Mouse (Mus musculus) liver, postnatal 0 days (tissue): ENCODE data around the gene Dgcr2. TPM values are rescaled to one million over a fixed set of nuclear protein-coding genes. Genes with fewer than 3 reads are reported as not detected.

Experiments used
- ATAC-seq: fragments of 200-750 bp; cut with Nextera tagmentation; 2 replicates; pipeline ENCODE4 v1.8.0; 2017; ENCODE audit warnings: mild to moderate bottlenecking, moderate library complexity
- DNase-seq: peaks from one replicate; pipeline ENCODE4 v3.0.0-alpha.2; 2016
- H3K27ac ChIP-seq: fragments of 300-500 bp; sonication (generic); 2 replicates; pipeline ENCODE4 v1.5.1; 2014; ENCODE audit warnings: antibody characterized with exemption, moderate library complexity, mild to moderate bottlenecking, low read depth
- H3K27me3 ChIP-seq: fragments of 300-500 bp; sonication (generic); 2 replicates; pipeline ENCODE4 v1.6.1; 2014; ENCODE audit warnings: low read length, control low read depth, mixed read lengths; ENCODE audit not compliant: insufficient read depth
- H3K36me3 ChIP-seq: fragments of 300-500 bp; sonication (generic); replicated peaks from 2 replicates; pipeline ENCODE4 v1.6.1; 2014; ENCODE audit warnings: mild to moderate bottlenecking, control low read depth, low read length, moderate library complexity, mixed read lengths; ENCODE audit not compliant: insufficient read depth
- H3K4me1 ChIP-seq: fragments of 300-500 bp; sonication (generic); 2 replicates; pipeline ENCODE4 v1.6.1; 2014; ENCODE audit warnings: antibody characterized with exemption, mild to moderate bottlenecking, control low read depth; ENCODE audit not compliant: insufficient read depth
- H3K4me2 ChIP-seq: fragments of 300-500 bp; sonication (generic); 2 replicates; pipeline ENCODE4 v1.6.1; 2014; ENCODE audit warnings: low read depth, mild to moderate bottlenecking, low read length, moderate library complexity, mixed read lengths
- H3K4me3 ChIP-seq: fragments of 300-500 bp; sonication (generic); 2 replicates; pipeline ENCODE4 v1.5.1; 2014; ENCODE audit warnings: low read depth, low read length
- H3K9ac ChIP-seq: fragments of 300-500 bp; sonication (generic); replicated peaks from 2 replicates; pipeline ENCODE4 v1.6.1; 2014; ENCODE audit warnings: mild to moderate bottlenecking, moderate library complexity
- H3K9me3 ChIP-seq: fragments of 300-500 bp; sonication (generic); 2 replicates; pipeline ENCODE4 v1.6.1; 2016; ENCODE audit warnings: mild to moderate bottlenecking, control low read depth, low read length, mixed read lengths
- CTCF ChIP-seq: sonication (generic); IDR thresholded peaks from 2 replicates; pipeline ENCODE4 v1.5.1; 2016; ENCODE audit warnings: antibody characterized with exemption, low read depth
- EP300 ChIP-seq: IDR thresholded peaks from 2 replicates; pipeline ENCODE4 v1.6.1; 2016; ENCODE audit warnings: antibody characterized with exemption, low read depth, mild to moderate bottlenecking
- WGBS: fragments of 180-500 bp; shearing (Covaris S2); extraction: QIAGEN DNeasy Blood & Tissue Kit; methylation state at CpG from one replicate; pipeline ENCODE4 v1.1.7; 2014; ENCODE audit not compliant: insufficient replicate concordance; 5-methylcytosine and 5-hydroxymethylcytosine counted together
- polyA plus RNA-seq: library from polyadenylated mRNA; unstranded; fragments of >200 nt; fragmentation: Nextera tagmentation; extraction: Ambion mirVana; gene quantifications from 2 replicates; pipeline ENCODE4 v1.2.1, GENCODE M21; 2015

The Dgcr2 gene
- polyA plus RNA-seq, 1 experiment from 2014 or later: 18.0 TPM

DNA sequence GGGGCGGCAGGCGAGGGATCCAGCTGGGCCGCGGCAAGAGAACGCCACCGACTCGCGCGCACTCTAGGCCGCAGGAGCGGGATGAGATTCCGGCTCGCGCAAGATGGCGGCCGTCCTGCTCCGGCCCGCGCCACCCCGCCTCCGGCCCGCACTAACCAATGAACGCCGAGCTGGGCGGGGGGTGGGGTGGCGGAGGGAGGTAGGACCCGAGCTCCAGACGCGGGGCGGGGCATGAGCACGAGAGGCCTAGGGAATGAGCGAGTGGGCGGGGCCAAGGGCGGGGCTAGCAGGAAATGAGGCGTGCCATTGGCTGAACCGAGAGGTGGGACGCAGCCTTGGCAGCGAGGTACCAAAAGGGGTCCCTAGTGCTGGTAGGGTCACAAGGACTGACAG is 6.8 kb downstream of the Dgcr2 start, which contains the start of gene Gm20518:
Gm20518 (minus strand) TSS at position 105 of the 393 bp plus-strand sequence.
- Histone ChIP-seq H3K27ac (peak within 1 kb of the TSS; percentile 98), H3K4me1 (peaks cover 24% of the 10 kb centered on the region), H3K27me3 (no peaks in the 10 kb centered on the region), H3K9me3 (no peaks in the 10 kb centered on the region), H3K9ac (peak within 1 kb of the TSS; percentile 99), H3K36me3 (no peaks in the 10 kb centered on the region), H3K4me3 (peak within 1 kb of the TSS; percentile 100), H3K4me2 (peak within 1 kb of the TSS; percentile 94)
- peak; percentile 100 for DNase-seq
- under 1% methylated on average over 27 of the region's 38 CpGs for WGBS
- TF ChIP-seq EP300: no peak
- no peak for TF ChIP-seq CTCF
- ATAC-seq: peak; percentile 97

DNA sequence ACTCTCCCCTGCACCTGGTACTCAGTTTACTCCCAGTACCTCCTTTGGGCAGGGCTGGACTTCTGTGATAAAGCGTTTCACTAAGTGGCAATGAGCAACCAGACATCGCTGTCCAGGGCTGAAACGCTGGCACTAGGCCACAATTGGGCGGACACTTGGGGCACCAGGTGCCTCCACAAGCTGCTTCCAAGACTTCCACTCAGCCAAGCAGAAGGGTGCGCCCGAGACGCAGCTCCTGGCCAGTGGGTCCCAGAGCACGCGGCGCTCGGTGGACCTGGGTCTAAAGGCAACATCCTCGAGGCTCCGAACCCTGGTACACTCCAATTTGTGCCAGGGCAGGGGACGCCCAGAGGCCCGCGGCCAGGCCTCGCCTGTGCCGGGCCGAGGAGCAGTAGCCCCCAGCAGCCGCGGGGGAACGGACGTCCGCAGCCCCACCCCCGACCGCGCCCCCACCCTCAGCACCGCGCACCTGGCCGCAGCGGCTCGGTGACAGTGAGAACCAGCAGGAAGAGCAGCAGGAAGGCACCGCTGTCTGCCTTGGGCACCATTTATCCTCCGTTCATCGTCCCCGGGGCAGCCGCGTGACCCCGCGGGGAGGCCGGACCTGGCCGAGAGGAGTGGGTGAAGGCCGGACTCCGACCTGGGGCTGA is 7.3 kb downstream of the Dgcr2 start:
- TF ChIP-seq CTCF: no peak
- TF ChIP-seq EP300: 0 out of 2 replicates have a peak, but pooled peaks have one; percentile 13

GRCm38 (mm10) chr16:17890342-17890727 is 8.0 kb downstream of the Dgcr2 start:
- 56% methylated on average over 2 of the region's 2 CpGs for WGBS
- Histone ChIP-seq H3K4me1 (peaks cover 24% of the 10 kb centered on the region), H3K27me3 (no peaks in the 10 kb centered on the region), H3K4me2 (peak overlapping the region; percentile 94), H3K36me3 (no peaks in the 10 kb centered on the region), H3K9me3 (no peaks in the 10 kb centered on the region), H3K27ac (peak overlapping the region; percentile 98; the same call in 1 of the 2 replicates), H3K9ac (peak overlapping the region; percentile 99), H3K4me3 (peak overlapping the region; percentile 100)
- ATAC-seq (no peak), DNase-seq (no peak)
- no peak for TF ChIP-seq EP300
- TF ChIP-seq CTCF: no peak

More for the DNA sequence above, 7.3 kb downstream of the Dgcr2 start:
- peak overlapping the region; percentile 94 for H3K4me2 ChIP-seq
- DNase-seq (peak; percentile 87), ATAC-seq (peak; percentile 60)
- H3K27me3 ChIP-seq: no peaks in the 10 kb centered on the region
- peak overlapping the region; percentile 100 for H3K4me3 ChIP-seq
- peaks cover 24% of the 10 kb centered on the region for H3K4me1 ChIP-seq
- H3K9ac ChIP-seq: peak overlapping the region; percentile 99
- 0% methylated on average over 40 of the region's 44 CpGs for WGBS
- H3K9me3 ChIP-seq: no peaks in the 10 kb centered on the region
- peak overlapping the region; percentile 98 for H3K27ac ChIP-seq
- no peaks in the 10 kb centered on the region for H3K36me3 ChIP-seq

DNA sequence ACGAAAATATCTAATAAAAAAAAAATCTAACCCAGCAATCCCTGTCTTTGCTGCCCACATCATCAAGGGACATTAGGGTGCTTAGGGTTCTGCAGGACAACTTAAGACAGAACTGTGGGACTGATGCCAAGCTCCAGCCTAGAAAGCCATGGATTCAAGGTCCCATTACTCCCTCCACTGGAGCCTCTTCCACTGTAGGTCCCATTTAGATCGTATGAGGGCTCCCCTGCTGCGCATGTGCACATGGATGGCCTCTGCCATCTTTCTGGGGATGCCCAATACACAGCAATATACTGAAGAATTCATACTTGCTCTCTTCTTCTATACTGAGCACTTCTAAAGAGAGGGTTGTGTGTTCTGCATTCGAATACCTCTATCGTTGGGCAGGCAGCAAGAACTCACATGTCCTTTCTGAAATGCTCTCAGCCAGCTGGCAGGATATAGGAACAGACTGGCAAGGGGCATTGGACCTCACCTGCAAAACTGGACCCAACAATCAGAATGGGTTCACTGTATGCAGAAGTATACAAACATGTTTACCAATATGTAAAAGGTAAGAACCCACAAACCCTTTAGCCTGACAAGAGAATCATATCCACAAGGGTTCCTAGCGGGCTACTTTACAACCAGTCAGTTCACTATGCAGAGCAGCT is 8.5 kb downstream of the Dgcr2 start:
- peak overlapping the region; percentile 94 for H3K4me2 ChIP-seq
- TF ChIP-seq EP300: no peak
- TF ChIP-seq CTCF: no peak
- WGBS: 80% methylated on average over 6 of the region's 6 CpGs
- ATAC-seq (no peak), DNase-seq (no peak)
- 0 out of 2 replicates have a peak overlapping the region, but pooled peaks have one; percentile 98 for H3K27ac ChIP-seq
- peak overlapping the region; percentile 99; the same call in 1 of the 2 replicates for H3K9ac ChIP-seq
- H3K27me3 ChIP-seq: no peaks in the 10 kb centered on the region
- no peaks in the 10 kb centered on the region for H3K9me3 ChIP-seq
- H3K4me3 ChIP-seq: peak overlapping the region; percentile 100; the same call in 1 of the 2 replicates
- peaks cover 24% of the 10 kb centered on the region for H3K4me1 ChIP-seq
- no peaks in the 10 kb centered on the region for H3K36me3 ChIP-seq

GRCm38 (mm10) chr16:17884116-17884515 is 14.2 kb downstream of the Dgcr2 start:
- TF ChIP-seq CTCF (no peak), EP300 (no peak)
- Histone ChIP-seq H3K4me2 (no peak overlapping the region), H3K4me1 (peaks cover 21% of the 10 kb centered on the region), H3K36me3 (no peaks in the 10 kb centered on the region; the same call in 1 of the 2 replicates), H3K4me3 (no peak overlapping the region), H3K9ac (no peak overlapping the region), H3K27ac (0 out of 2 replicates have a peak overlapping the region, but pooled peaks have one; percentile 11), H3K9me3 (no peaks in the 10 kb centered on the region), H3K27me3 (no peaks in the 10 kb centered on the region)
- DNase-seq (no peak), ATAC-seq (peak; percentile 49; the same call in 1 of the 2 replicates)
- 76% methylated on average over 6 of the region's 6 CpGs for WGBS

DNA sequence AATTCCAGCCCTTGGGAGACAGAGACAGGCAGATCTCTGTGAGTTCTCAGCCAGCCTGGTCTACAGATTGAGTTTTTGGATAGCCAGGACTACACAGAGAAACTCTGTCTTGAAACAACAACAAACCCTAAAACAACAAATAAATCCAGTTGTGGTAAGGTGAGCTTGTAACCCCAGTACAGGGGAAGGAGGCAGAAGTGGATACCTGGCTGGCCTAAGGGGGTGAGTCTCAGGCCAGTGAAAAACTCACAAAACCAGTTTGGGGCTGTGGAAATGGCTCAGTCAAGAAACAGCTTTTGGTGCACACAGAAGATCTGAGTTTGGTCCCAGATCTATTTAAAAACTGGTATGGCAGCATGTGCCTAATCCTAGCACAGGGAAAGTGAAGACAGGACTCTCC is 16.2 kb downstream of the Dgcr2 start:
- Histone ChIP-seq H3K4me1 (peaks cover 21% of the 10 kb centered on the region), H3K4me3 (no peak overlapping the region), H3K27me3 (no peaks in the 10 kb centered on the region), H3K9me3 (no peaks in the 10 kb centered on the region), H3K36me3 (peaks cover 2% of the 10 kb centered on the region), H3K9ac (no peak overlapping the region), H3K27ac (no peak overlapping the region), H3K4me2 (no peak overlapping the region)
- TF ChIP-seq EP300: no peak
- TF ChIP-seq CTCF: no peak
- ATAC-seq (no peak), DNase-seq (no peak)
